Mouse (Mus musculus) layer of hippocampus, adult 8-10 months (tissue): ENCODE data around the gene Ubr3. TPM values are rescaled to one million over a fixed set of nuclear protein-coding genes. Genes with fewer than 3 reads are reported as not detected.
"Not testable (repeated sequence)": the region's sequence is repeated elsewhere in the genome, so short reads cannot be mapped to it uniquely, and the experiment has no call there.

Experiments used
- DNase-seq, 2 experiments: peaks; one replicate each; pipeline ENCODE4 v3.0.0; 2022; ENCODE audit warnings: low spot score in 2 of 2
- total RNA-seq, 4 experiments: library from RNA; stranded (reverse); gene quantifications; 2 replicates each; pipeline ENCODE4 v1.2.4; 2022

Gene Ubr3
- total RNA-seq, 4 experiments from 2014 or later = 108 to 133 (median 128) TPM

GRCm38 (mm10) chr2:69907394-69907793 is 10.3 kb downstream of the Ubr3 start:
- DNase-seq = not testable (repeated sequence)

GRCm38 (mm10) chr2:69912801-69913200 is 15.8 kb downstream of the Ubr3 start:
- DNase-seq = no peak

- no peak for DNase-seq
Observed at GRCm38 (mm10) chr2:69917301-69917700, 20.3 kb downstream of the Ubr3 start.

- DNase-seq = no peak
Observed at GRCm38 (mm10) chr2:69924943-69925342, 27.9 kb downstream of the Ubr3 start.

- DNase-seq = no peak
Observed at GRCm38 (mm10) chr2:69936331-69936730, 39.3 kb downstream of the Ubr3 start.

GRCm38 (mm10) chr2:69939226-69939625 is 42.2 kb downstream of the Ubr3 start:
- no peak for DNase-seq

- no peak for DNase-seq
Observed at GRCm38 (mm10) chr2:69939649-69940048, 42.6 kb downstream of the Ubr3 start.

GRCm38 (mm10) chr2:69941391-69942030 is 44.5 kb downstream of the Ubr3 start:
- no peak for DNase-seq

- no peak for DNase-seq
Observed at GRCm38 (mm10) chr2:69952849-69953248, 55.8 kb downstream of the Ubr3 start.

- DNase-seq = no peak
Observed at GRCm38 (mm10) chr2:69955635-69956034, 58.6 kb downstream of the Ubr3 start.

- no peak for DNase-seq
Observed at GRCm38 (mm10) chr2:69957622-69958021, 60.6 kb downstream of the Ubr3 start.

- no peak for DNase-seq
Observed at GRCm38 (mm10) chr2:69974896-69975295, 77.8 kb downstream of the Ubr3 start.

GRCm38 (mm10) chr2:69989224-69989623 is 92.2 kb downstream of the Ubr3 start:
- no peak for DNase-seq

- no peak for DNase-seq
Observed at GRCm38 (mm10) chr2:69990647-69991046, 93.6 kb downstream of the Ubr3 start.

- not testable (repeated sequence) for DNase-seq
Observed at GRCm38 (mm10) chr2:69994082-69994736, 97.2 kb downstream of the Ubr3 start.

GRCm38 (mm10) chr2:69994779-69995178 is 97.7 kb downstream of the Ubr3 start:
- DNase-seq = no peak

- no peak for DNase-seq
Observed at GRCm38 (mm10) chr2:69999097-69999770, 102.2 kb downstream of the Ubr3 start.

GRCm38 (mm10) chr2:70000316-70000715 is 103.3 kb downstream of the Ubr3 start:
- no peak for DNase-seq

- DNase-seq = no peak
Observed at GRCm38 (mm10) chr2:70006492-70006891, 109.4 kb downstream of the Ubr3 start.

GRCm38 (mm10) chr2:70012941-70013340 is 115.9 kb downstream of the Ubr3 start:
- DNase-seq = no peak

- peak in 1 of 2 experiments; percentile 42 for DNase-seq
Observed at GRCm38 (mm10) chr2:70018236-70018635, 121.2 kb downstream of the Ubr3 start.

GRCm38 (mm10) chr2:70024454-70024853 is 127.4 kb downstream of the Ubr3 start:
- no peak for DNase-seq

GRCm38 (mm10) chr2:70025711-70026110 is 128.7 kb downstream of the Ubr3 start:
- no peak for DNase-seq
